Mouse (Mus musculus) heart, postnatal 0 days (tissue): ENCODE measurements around the gene Ano2. TPM values are rescaled to one million over a fixed set of nuclear protein-coding genes. Genes with fewer than 3 reads are reported as not detected.

Source experiments
- ATAC-seq: fragments of 200-750 bp; cut with Nextera tagmentation; 2 replicates; pipeline ENCODE4 v1.8.0; 2017; ENCODE audit warnings: low read depth, moderate number of reproducible peaks, moderate library complexity; ENCODE audit not compliant: insufficient read depth
- DNase-seq: peaks from one replicate; pipeline ENCODE4 v3.0.0-alpha.2; 2016; ENCODE audit warnings: low spot score
- H3K27ac ChIP-seq: fragments of 300-500 bp; sonication (generic); 2 replicates; pipeline ENCODE4 v1.5.1; 2014; ENCODE audit warnings: low read depth, mild to moderate bottlenecking
- H3K27me3 ChIP-seq: fragments of 300-500 bp; sonication (generic); 2 replicates; pipeline ENCODE4 v1.6.1; 2014; ENCODE audit warnings: low read length, mixed read lengths; ENCODE audit not compliant: control insufficient read depth, insufficient read depth
- H3K36me3 ChIP-seq: fragments of 300-500 bp; sonication (generic); replicated peaks from 2 replicates; pipeline ENCODE4 v1.6.1; 2014; ENCODE audit warnings: low read length, mixed read lengths; ENCODE audit not compliant: control insufficient read depth, insufficient read depth
- H3K4me1 ChIP-seq: fragments of 300-500 bp; sonication (generic); 2 replicates; pipeline ENCODE4 v1.6.1; 2014; ENCODE audit warnings: antibody characterized with exemption; ENCODE audit not compliant: control insufficient read depth, insufficient read depth
- H3K4me2 ChIP-seq: fragments of 300-500 bp; sonication (generic); 2 replicates; pipeline ENCODE4 v1.6.1; 2014; ENCODE audit warnings: low read depth, mild to moderate bottlenecking, low read length, moderate library complexity
- H3K4me3 ChIP-seq: fragments of 300-500 bp; sonication (generic); 2 replicates; pipeline ENCODE4 v1.5.1; 2014; ENCODE audit warnings: low read depth, low read length
- H3K9ac ChIP-seq: fragments of 300-500 bp; sonication (generic); replicated peaks from 2 replicates; pipeline ENCODE4 v1.6.1; 2014; ENCODE audit warnings: low read depth, low read length, mixed read lengths
- H3K9me3 ChIP-seq: fragments of 300-500 bp; sonication (generic); replicated peaks from 2 replicates; pipeline ENCODE4 v1.6.1; 2016; ENCODE audit warnings: low read length; ENCODE audit not compliant: control insufficient read depth
- CTCF ChIP-seq: IDR thresholded peaks from 2 replicates; pipeline ENCODE4 v1.5.1; 2016; ENCODE audit warnings: antibody characterized with exemption, control low read depth, low read depth
- EP300 ChIP-seq: IDR thresholded peaks from 2 replicates; pipeline ENCODE4 v1.6.1; 2016; ENCODE audit warnings: antibody characterized with exemption, low read depth
- WGBS: fragments of 180-500 bp; shearing (Covaris S2); extraction: QIAGEN DNeasy Blood & Tissue Kit; methylation state at CpG from one replicate; pipeline ENCODE4 v1.1.7; 2014; 5-methylcytosine and 5-hydroxymethylcytosine counted together
- polyA plus RNA-seq: library from polyadenylated mRNA; unstranded; fragments of >200 nt; fragmentation: Nextera tagmentation; extraction: Ambion mirVana; gene quantifications from 2 replicates; pipeline ENCODE4 v1.2.1, GENCODE M21; 2015
- total RNA-seq: library from RNA; depleted of rRNA; stranded (reverse); fragments of >200 nt; gene quantifications from 2 replicates; pipeline ENCODE4 v1.2.3, GENCODE M21; 2014; ENCODE audit warnings: low replicate concordance

Ano2 gene
- total and polyA plus RNA-seq, 2 experiments from 2014 or later: 2.7 TPM; not detected in 1

- Histone ChIP-seq H3K36me3 (no peaks in the 10 kb centered on the region), H3K27me3 (no peaks in the 10 kb centered on the region), H3K9me3 (no peaks in the 10 kb centered on the region), H3K27ac (no peak overlapping the region), H3K4me3 (no peak overlapping the region), H3K4me2 (no peak overlapping the region), H3K9ac (no peak overlapping the region), H3K4me1 (no peaks in the 10 kb centered on the region)
- 65% methylated on average over 13 of the region's 13 CpGs for WGBS
- ATAC-seq (no peak), DNase-seq (no peak)
- no peak for TF ChIP-seq CTCF
- no peak for TF ChIP-seq EP300
Observed at GRCm38 (mm10) chr6:125656921-125657320, 33.3 kb upstream of the Ano2 start.

GRCm38 (mm10) chr6:125657966-125658365 is 32.3 kb upstream of the Ano2 start:
- no peaks in the 10 kb centered on the region for H3K27me3 ChIP-seq
- TF ChIP-seq CTCF: no peak
- TF ChIP-seq EP300: no peak
- no peaks in the 10 kb centered on the region for H3K4me1 ChIP-seq
- H3K4me3 ChIP-seq: no peak overlapping the region
- H3K36me3 ChIP-seq: no peaks in the 10 kb centered on the region
- H3K4me2 ChIP-seq: no peak overlapping the region
- no peak overlapping the region for H3K9ac ChIP-seq
- no peak overlapping the region for H3K27ac ChIP-seq
- DNase-seq (no peak), ATAC-seq (no peak)
- WGBS: 87% methylated on average over 5 of the region's 5 CpGs
- H3K9me3 ChIP-seq: no peaks in the 10 kb centered on the region

GRCm38 (mm10) chr6:125661106-125661877 is 28.9 kb upstream of the Ano2 start:
- 45% methylated on average over 14 of the region's 14 CpGs for WGBS
- Histone ChIP-seq H3K27me3 (peaks cover 6% of the 10 kb centered on the region; the same call in 1 of the 2 replicates), H3K36me3 (no peaks in the 10 kb centered on the region), H3K27ac (no peak overlapping the region), H3K4me2 (no peak overlapping the region), H3K4me1 (no peaks in the 10 kb centered on the region), H3K9me3 (no peaks in the 10 kb centered on the region), H3K9ac (no peak overlapping the region), H3K4me3 (no peak overlapping the region)
- ATAC-seq: no peak
- peak; percentile 47 for DNase-seq
- TF ChIP-seq CTCF (peak; percentile 85), EP300 (no peak)

- peaks cover 6% of the 10 kb centered on the region; the same call in 1 of the 2 replicates for H3K27me3 ChIP-seq
- no peak overlapping the region for H3K9ac ChIP-seq
- H3K4me2 ChIP-seq: no peak overlapping the region
- H3K9me3 ChIP-seq: no peaks in the 10 kb centered on the region
- no peak for ATAC-seq
- no peak overlapping the region for H3K27ac ChIP-seq
- TF ChIP-seq EP300 (no peak), CTCF (no peak)
- H3K4me3 ChIP-seq: no peak overlapping the region
- H3K4me1 ChIP-seq: no peaks in the 10 kb centered on the region
- DNase-seq: no peak
- no peaks in the 10 kb centered on the region for H3K36me3 ChIP-seq
- 77% methylated on average over 2 of the region's 2 CpGs for WGBS
Observed at GRCm38 (mm10) chr6:125663906-125664305, 26.3 kb upstream of the Ano2 start.

GRCm38 (mm10) chr6:125671835-125672234 is 18.4 kb upstream of the Ano2 start:
- Histone ChIP-seq H3K9me3 (no peaks in the 10 kb centered on the region), H3K4me3 (no peak overlapping the region), H3K4me1 (no peaks in the 10 kb centered on the region), H3K27ac (no peak overlapping the region), H3K36me3 (no peaks in the 10 kb centered on the region), H3K4me2 (no peak overlapping the region), H3K9ac (no peak overlapping the region), H3K27me3 (no peaks in the 10 kb centered on the region)
- ATAC-seq (no peak), DNase-seq (no peak)
- WGBS: 71% methylated on average over 3 of the region's 3 CpGs
- TF ChIP-seq CTCF (no peak), EP300 (no peak)

- ATAC-seq (no peak), DNase-seq (no peak)
- H3K4me1 ChIP-seq: no peaks in the 10 kb centered on the region
- 44% methylated on average over 1 of the region's 1 CpGs for WGBS
- H3K27ac ChIP-seq: no peak overlapping the region
- no peak overlapping the region for H3K4me2 ChIP-seq
- no peaks in the 10 kb centered on the region for H3K36me3 ChIP-seq
- H3K27me3 ChIP-seq: no peaks in the 10 kb centered on the region
- TF ChIP-seq EP300: no peak
- TF ChIP-seq CTCF: no peak
- no peak overlapping the region for H3K9ac ChIP-seq
- H3K4me3 ChIP-seq: no peak overlapping the region
- H3K9me3 ChIP-seq: no peaks in the 10 kb centered on the region
Observed at GRCm38 (mm10) chr6:125678492-125678891, 11.7 kb upstream of the Ano2 start.
